Mouse (Mus musculus): ENCODE results near the gene Cln5.

DNA sequence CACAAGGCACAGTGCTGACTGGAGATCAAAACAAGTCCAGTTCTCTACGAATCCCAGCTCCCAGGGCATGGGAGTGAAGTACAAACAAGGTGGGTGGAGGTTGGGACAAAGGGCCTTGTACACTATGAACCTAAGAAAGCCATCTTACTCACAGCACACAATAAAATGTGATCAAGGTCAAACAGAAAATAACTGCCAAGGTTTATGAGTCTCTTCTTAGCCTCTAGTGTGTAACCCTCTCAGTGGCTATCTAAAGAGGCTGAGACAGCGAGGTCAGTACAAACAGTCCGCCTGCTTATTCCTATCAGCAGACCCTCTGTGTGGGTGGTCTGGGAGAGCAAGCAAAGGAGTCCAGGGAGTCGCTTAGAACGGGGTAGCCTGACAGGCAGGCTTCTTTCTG is 17.8 kb downstream of the Cln5 start:
- TF ChIP-seq CTCF (IDR thresholded peaks at IDR 0.05; ENCODE audit: control insufficient read depth, insufficient read depth, insufficient replicate concordance, low read depth, low read length): no peak
- TF ChIP-seq POLR2A (IDR thresholded peaks at IDR 0.05; ENCODE audit: control insufficient read depth, low read depth, low read length): no peak

All from testis, adult 2 months (tissue).